Mouse (Mus musculus) CD4-positive naive resting alpha-beta T cell, adult 76 days (primary cell): Measurements from ENCODE around the gene Rexo1. TPM values are rescaled to one million over a fixed set of nuclear protein-coding genes. Genes with fewer than 3 reads are reported as not detected.

Experiments
- total RNA-seq: library from RNA; stranded (reverse); gene quantifications from one replicate; pipeline ENCODE4 v1.2.4, GENCODE M21; 2023

Gene Rexo1
- total RNA-seq: 141 TPM

DNA sequence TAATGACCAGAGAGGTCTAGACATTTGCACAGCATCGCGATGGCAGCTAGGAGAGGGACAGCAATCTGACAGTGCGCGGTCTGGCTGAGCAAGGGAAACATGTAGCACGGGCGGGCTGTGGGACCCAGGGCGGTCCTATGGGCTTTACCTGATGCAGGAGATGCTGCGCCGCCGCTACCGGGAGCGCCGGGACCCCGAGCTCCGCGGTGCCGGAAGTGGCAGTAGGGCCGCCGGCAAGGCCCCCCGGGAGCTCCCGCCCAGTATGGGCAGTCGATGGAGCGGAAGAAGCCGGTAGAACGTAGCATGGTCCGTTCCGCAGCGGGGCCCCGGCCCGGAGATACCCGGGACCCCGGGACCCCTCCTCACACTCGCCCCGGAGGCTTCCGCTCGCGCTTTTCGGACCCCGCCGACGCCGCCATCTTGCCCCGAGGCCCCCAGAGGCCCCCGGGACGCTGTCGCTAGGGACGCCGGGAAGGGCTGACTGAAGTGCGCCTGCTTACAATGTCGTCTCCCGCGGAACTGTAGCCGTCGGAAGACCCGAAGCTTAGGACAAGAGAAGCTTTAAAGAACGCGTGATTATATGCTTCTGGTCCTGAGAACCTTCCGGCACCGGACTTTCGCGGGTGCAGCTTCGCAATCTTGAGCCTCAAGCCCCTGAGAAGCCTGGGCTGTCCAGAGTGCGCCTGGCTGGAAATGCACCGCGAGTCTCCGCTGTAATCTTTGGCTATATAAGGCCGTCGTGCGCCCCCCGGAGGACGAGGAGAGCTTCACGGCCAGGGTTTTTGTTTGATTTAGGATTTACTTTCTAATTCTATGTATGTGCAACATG lies at the start of gene Rexo1:
Gene Rexo1 (minus strand): TSS at position 445 of the 829 bp plus-strand sequence.

DNA sequence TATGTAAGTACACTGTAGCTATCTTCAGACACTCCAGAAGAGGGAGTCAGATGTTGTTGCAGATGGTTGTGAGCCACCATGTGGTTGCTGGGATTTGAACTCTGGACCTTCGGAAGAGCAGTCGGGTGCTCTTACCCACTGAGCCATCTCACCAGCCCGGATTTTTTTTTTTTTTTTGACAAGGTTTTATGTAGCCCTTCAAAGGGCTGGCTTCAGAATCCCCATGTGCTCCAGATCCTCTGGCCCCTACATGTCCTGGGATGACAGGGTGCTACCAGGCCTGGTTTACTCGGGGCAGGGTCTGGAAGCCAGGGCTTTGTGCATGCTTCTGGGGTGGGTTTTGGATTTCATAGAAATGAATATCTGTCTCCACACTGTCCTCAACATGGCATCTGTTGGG lies 44.4 kb upstream of the Rexo1 start, which contains the start of gene Gm49322:
Gene Gm49322 (plus strand): TSS at position 301 of the 400 bp plus-strand sequence.

DNA sequence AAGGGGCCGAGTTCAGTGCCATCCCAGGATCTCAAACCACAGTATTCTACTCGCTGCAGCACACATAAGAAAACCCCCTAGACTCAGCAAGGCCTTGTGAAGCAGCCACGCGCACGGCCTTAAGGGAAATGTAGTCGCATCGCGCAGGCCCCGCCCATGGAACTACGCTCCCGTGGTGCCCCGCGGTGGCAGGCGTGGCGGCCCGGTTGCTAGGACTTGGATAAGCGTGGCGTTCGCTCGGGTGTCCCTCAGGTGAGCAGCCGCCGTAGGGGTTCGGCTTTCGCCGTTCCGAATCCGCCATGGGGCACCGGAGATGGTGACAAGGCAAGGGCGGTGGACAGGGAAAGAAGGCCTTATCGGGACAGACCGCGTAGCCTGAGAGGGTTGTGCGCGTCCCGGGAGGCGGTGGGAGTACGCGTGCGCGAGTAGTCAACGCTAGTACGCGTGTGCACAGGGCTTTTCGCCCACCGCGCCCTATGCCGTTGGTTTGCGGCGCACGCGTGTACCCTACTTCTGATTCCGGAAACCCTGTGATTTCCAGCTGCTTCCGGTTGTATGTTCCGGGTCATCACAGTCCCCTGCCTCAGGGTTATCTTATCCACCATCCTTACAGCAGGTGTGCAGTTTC lies 41.5 kb upstream of the Rexo1 start, which contains the start of the genes Scamp4 and Adat3:
Gene Scamp4 (plus strand): TSS at position 175 of the 628 bp plus-strand sequence.
Gene Adat3 (plus strand): TSS at position 183 of the 628 bp plus-strand sequence.

DNA sequence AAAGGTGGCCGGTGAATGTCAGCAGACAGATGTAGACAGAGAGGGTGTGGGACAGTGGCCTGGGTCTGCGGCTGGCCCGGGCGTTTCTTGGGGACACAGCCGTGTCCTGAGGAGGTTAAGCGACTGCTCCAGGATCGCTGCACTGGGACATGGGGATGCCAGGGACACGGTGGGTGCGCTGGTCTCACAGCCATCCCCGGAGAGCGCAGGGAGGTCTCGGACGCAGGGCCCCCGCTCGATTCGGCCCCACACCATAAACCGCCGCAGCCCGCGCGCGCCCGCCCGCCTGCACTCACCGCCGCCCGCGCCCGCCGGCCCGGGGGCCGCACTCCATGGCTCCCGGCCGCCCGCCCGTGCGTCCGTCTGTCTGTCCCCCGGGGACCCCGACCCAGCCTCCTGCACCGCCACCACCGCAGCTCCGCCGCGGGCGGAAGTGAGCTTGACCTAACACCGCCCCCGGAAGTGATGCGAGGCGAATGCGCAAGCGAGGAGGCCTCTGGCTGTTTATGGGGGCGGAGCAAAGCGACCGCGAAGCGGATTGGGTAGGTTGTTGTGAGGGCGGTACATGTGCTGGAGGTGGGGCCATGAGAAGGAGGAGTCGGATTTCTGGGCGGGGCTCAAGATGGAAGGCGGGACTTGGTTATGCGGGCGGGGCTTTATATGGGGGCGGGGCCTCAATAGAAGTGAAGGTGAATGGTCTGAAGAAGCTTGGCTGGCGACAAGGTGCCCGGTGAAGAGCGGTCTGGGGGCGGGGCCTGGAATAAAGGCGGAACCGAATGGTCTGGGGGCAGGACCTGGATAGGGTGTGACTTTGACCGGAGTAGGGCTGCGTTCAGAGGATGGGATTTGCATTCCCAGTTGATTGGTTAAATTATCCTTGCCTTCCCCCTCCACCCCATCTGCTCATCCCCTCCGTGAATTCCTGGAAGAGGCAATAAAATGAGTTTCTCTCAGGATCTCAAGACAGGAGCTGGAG lies 28.8 kb upstream of the Rexo1 start, which contains the start of gene Abhd17a:
Gene Abhd17a (minus strand): TSS at position 463 of the 976 bp plus-strand sequence.

DNA sequence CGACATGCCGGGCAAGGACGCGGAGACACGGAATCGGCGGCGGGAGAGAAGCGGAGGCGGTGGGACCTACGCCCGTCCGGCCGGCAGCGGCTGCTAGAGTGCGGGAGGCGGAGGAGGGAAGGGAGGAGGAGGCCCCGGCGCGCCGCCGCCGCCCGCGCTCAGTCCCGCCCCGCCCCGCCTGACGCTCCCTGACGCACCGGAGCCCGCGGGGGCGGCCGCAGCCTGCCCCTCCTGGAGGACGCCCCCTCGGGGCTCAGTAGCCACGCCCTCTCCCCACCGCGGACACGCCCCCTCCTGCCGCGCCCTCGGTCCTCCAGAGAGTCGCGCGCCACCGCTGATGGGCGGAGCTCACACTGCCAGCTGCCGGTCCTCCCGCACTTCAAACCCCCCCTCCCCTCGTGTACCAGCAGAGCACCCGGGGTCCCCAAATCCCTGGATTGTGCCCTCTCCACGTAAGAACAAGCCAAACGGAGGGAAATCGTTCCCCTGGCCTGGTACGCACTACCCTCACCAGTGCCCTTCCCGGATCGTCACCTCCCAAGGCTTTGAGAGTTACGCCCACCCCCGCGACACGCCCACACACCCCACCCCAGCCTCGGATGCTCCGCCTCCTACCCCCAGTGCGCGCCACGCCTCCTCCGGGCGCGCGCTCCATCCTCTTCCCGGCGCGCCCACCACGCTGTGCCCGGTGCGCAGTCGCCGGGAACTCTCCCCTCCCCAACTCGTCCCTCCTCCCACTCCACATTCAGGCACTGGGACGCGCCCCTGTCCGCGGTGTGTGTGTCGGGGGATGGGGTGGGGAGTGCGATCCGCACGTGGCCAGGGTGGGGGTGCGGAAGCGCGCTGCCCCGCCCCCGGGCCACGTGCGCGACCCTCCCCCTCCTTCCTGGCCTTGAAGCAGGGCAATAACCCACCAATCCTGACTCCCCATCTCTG lies 16.1 kb upstream of the Rexo1 start, which contains the start of gene Klf16:
Gene Klf16 (minus strand): TSS at position 127 of the 936 bp plus-strand sequence.

DNA sequence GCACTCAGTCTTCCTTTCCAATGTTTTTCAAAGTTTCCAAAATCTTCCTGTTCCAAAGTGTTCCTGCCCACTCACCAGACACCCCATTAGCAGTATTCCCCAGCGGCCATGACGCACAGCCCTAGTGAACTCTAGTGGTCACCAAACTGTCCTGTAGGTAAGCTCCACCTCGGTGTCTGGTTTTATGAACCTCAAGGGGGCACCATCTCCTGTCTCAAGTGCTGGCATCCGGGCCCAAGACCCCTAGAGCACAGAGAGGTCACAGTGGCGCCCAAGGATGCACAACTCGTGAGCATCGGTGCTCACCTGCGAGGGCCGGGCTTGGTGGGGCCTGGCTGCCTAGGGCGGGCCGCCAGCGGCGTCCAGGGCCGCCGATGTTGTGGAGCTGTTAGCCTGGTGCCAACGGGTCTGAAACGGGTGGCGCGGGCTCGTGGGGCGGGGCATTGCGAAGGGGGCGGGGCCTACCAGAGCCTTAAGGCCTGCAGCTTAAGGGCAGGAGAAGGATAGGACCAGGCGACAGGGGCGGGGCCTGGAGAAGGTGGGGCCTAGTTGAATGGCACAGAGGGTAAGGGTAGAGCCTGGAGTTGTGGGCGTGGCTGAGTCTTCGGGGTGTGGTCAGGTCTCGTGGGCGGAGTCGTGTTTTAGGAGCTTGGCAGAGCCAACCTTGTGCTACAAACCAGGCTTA lies 22.5 kb downstream of the Rexo1 start, which contains the start of gene Atp8b3:
Gene Atp8b3 (minus strand): TSS at position 415 of the 685 bp plus-strand sequence.

DNA sequence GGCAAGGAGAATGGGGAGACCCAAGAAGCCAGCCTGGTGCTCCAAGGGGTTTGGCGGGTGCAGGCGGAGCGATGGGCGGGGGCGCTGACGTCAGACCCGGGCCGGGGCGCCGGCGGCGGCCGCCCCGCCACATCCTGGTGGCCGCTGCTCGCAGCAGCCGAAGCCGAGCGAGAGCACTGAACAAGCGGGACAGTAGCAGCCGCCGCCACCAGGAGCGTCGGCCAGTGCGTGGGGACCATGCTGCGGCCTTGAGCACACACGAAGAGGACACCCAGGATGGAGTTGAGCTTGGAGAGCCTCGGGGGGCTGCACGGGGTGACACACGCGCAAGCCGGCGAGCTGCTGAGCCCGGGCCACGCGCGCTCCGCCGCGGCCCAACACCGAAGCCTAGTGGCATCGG lies 66.6 kb downstream of the Rexo1 start, which contains the start of gene Onecut3:
Gene Onecut3 (plus strand): TSS at position 104 of the 400 bp plus-strand sequence.

Other genes with a start within 250 kb of the Rexo1 start
- gene 2310011J03Rik, start 241.0 kb downstream of the Rexo1 start, total RNA-seq: 21.3 TPM
- 2.0 TPM for gene Pcsk4, start 232.1 kb downstream of the Rexo1 start, total RNA-seq
- gene Reep6, start 231.6 kb downstream of the Rexo1 start, total RNA-seq: not detected
- not detected for gene Adamtsl5, start 213.1 kb downstream of the Rexo1 start, total RNA-seq
- gene Plk5, start 205.1 kb downstream of the Rexo1 start, total RNA-seq: not detected
- gene Mex3d, start 173.9 kb downstream of the Rexo1 start, total RNA-seq: 9.0 TPM
- 81.1 TPM for gene Mbd3, start 162.0 kb downstream of the Rexo1 start, total RNA-seq
- gene Uqcr11, start 154.7 kb downstream of the Rexo1 start, total RNA-seq: 47.1 TPM
- 82.4 TPM for gene Tcf3, start 127.9 kb downstream of the Rexo1 start, total RNA-seq
- not detected for gene Onecut3, start 66.7 kb downstream of the Rexo1 start, total RNA-seq
- not detected for gene Atp8b3, start 22.4 kb downstream of the Rexo1 start, total RNA-seq
- gene Klf16, start 15.8 kb upstream of the Rexo1 start, total RNA-seq: 28.5 TPM
- gene Abhd17a, start 28.8 kb upstream of the Rexo1 start, total RNA-seq: 37.5 TPM
- gene Scamp4, start 41.3 kb upstream of the Rexo1 start, total RNA-seq: 44.2 TPM
- 3.3 TPM for gene Adat3, start 41.3 kb upstream of the Rexo1 start, total RNA-seq
- 7.4 TPM for gene Gm49322, start 44.5 kb upstream of the Rexo1 start, total RNA-seq
- 224 TPM for gene Csnk1g2, start 61.3 kb upstream of the Rexo1 start, total RNA-seq
- gene Btbd2, start 95.5 kb upstream of the Rexo1 start, total RNA-seq: 24.7 TPM
- 302 TPM for gene Mknk2, start 116.6 kb upstream of the Rexo1 start, total RNA-seq
- gene Mob3a, start 140.4 kb upstream of the Rexo1 start, total RNA-seq: 110 TPM
- gene Izumo4, start 140.6 kb upstream of the Rexo1 start, total RNA-seq: 51.3 TPM
- 107 TPM for gene Ap3d1, start 180.7 kb upstream of the Rexo1 start, total RNA-seq
- gene Dot1l, start 193.6 kb upstream of the Rexo1 start, total RNA-seq: 86.9 TPM
- 74.8 TPM for gene Sf3a2, start 236.6 kb upstream of the Rexo1 start, total RNA-seq
- gene Plekhj1, start 237.1 kb upstream of the Rexo1 start, total RNA-seq: 90.5 TPM
- 0.79 TPM for gene Amh, start 243.7 kb upstream of the Rexo1 start, total RNA-seq